Mouse (Mus musculus) adrenal gland, adult 8-10 months (tissue): ENCODE measurements at regions not wholly inside any gene's neighbourhood (a gene's known extent, or its start where the extent isn't known, plus 50 kb on each side); places are given as distances from the start of the nearest gene placed in this dataset.

Experiments
- DNase-seq: peaks from one replicate; pipeline ENCODE4 v3.0.0; 2022

GRCm38 (mm10) chr4:71076131-71076530 lies 541.3 kb upstream of the Megf9 start:
- DNase-seq: no peak

GRCm38 (mm10) chr4:71034541-71034940 lies 499.7 kb upstream of the Megf9 start:
- peak; percentile 37 for DNase-seq
